Mouse (Mus musculus) heart, postnatal 0 days (tissue): ENCODE measurements around the gene Gnat1. TPM values are rescaled to one million over a fixed set of nuclear protein-coding genes. Genes with fewer than 3 reads are reported as not detected.
A peak's percentile ranks its signal among the peaks of the same experiment; 100 is the strongest.

Experiments
- ATAC-seq: fragments of 200-750 bp; cut with Nextera tagmentation; 2 replicates; pipeline ENCODE4 v1.8.0; 2017; ENCODE audit warnings: low read depth, moderate number of reproducible peaks, moderate library complexity; ENCODE audit not compliant: insufficient read depth
- DNase-seq: peaks from one replicate; pipeline ENCODE4 v3.0.0-alpha.2; 2016; ENCODE audit warnings: low spot score
- H3K27ac ChIP-seq: fragments of 300-500 bp; sonication (generic); 2 replicates; pipeline ENCODE4 v1.5.1; 2014; ENCODE audit warnings: low read depth, mild to moderate bottlenecking
- H3K27me3 ChIP-seq: fragments of 300-500 bp; sonication (generic); 2 replicates; pipeline ENCODE4 v1.6.1; 2014; ENCODE audit warnings: low read length, mixed read lengths; ENCODE audit not compliant: control insufficient read depth, insufficient read depth
- H3K36me3 ChIP-seq: fragments of 300-500 bp; sonication (generic); replicated peaks from 2 replicates; pipeline ENCODE4 v1.6.1; 2014; ENCODE audit warnings: low read length, mixed read lengths; ENCODE audit not compliant: control insufficient read depth, insufficient read depth
- H3K4me1 ChIP-seq: fragments of 300-500 bp; sonication (generic); 2 replicates; pipeline ENCODE4 v1.6.1; 2014; ENCODE audit warnings: antibody characterized with exemption; ENCODE audit not compliant: control insufficient read depth, insufficient read depth
- H3K4me2 ChIP-seq: fragments of 300-500 bp; sonication (generic); 2 replicates; pipeline ENCODE4 v1.6.1; 2014; ENCODE audit warnings: low read depth, mild to moderate bottlenecking, low read length, moderate library complexity
- H3K4me3 ChIP-seq: fragments of 300-500 bp; sonication (generic); 2 replicates; pipeline ENCODE4 v1.5.1; 2014; ENCODE audit warnings: low read depth, low read length
- H3K9ac ChIP-seq: fragments of 300-500 bp; sonication (generic); replicated peaks from 2 replicates; pipeline ENCODE4 v1.6.1; 2014; ENCODE audit warnings: low read depth, low read length, mixed read lengths
- H3K9me3 ChIP-seq: fragments of 300-500 bp; sonication (generic); replicated peaks from 2 replicates; pipeline ENCODE4 v1.6.1; 2016; ENCODE audit warnings: low read length; ENCODE audit not compliant: control insufficient read depth
- CTCF ChIP-seq: IDR thresholded peaks from 2 replicates; pipeline ENCODE4 v1.5.1; 2016; ENCODE audit warnings: antibody characterized with exemption, control low read depth, low read depth
- EP300 ChIP-seq: IDR thresholded peaks from 2 replicates; pipeline ENCODE4 v1.6.1; 2016; ENCODE audit warnings: antibody characterized with exemption, low read depth
- WGBS: fragments of 180-500 bp; shearing (Covaris S2); extraction: QIAGEN DNeasy Blood & Tissue Kit; methylation state at CpG from one replicate; pipeline ENCODE4 v1.1.7; 2014; 5-methylcytosine and 5-hydroxymethylcytosine counted together
- polyA plus RNA-seq: library from polyadenylated mRNA; unstranded; fragments of >200 nt; fragmentation: Nextera tagmentation; extraction: Ambion mirVana; gene quantifications from 2 replicates; pipeline ENCODE4 v1.2.1, GENCODE M21; 2015
- total RNA-seq: library from RNA; depleted of rRNA; stranded (reverse); fragments of >200 nt; gene quantifications from 2 replicates; pipeline ENCODE4 v1.2.3, GENCODE M21; 2014; ENCODE audit warnings: low replicate concordance

Gnat1 gene
- total and polyA plus RNA-seq, 2 experiments from 2014 or later: 0.25 TPM; not detected in 1

- peak; percentile 39 for DNase-seq
These were observed 33.9 kb downstream of the Gnat1 start for GRCm38 (mm10) chr9:107645577-107645976.

GRCm38 (mm10) chr9:107645153-107645510 lies 34.4 kb downstream of the Gnat1 start:
- Histone ChIP-seq H3K27me3 (no peaks in the 10 kb centered on the region), H3K4me3 (no peak overlapping the region), H3K4me2 (peak overlapping the region; percentile 60), H3K9ac (no peak overlapping the region), H3K4me1 (no peaks in the 10 kb centered on the region), H3K9me3 (no peaks in the 10 kb centered on the region), H3K36me3 (no peaks in the 10 kb centered on the region), H3K27ac (no peak overlapping the region)
- DNase-seq: no peak
- WGBS: 44% methylated on average over 7 of the region's 7 CpGs
- no peak for ATAC-seq
- TF ChIP-seq EP300 (no peak), CTCF (no peak)

More at GRCm38 (mm10) chr9:107645577-107645976, 33.9 kb downstream of the Gnat1 start:
- Histone ChIP-seq H3K9ac (no peak overlapping the region), H3K4me3 (no peak overlapping the region), H3K4me2 (no peak overlapping the region), H3K27me3 (no peaks in the 10 kb centered on the region), H3K9me3 (no peaks in the 10 kb centered on the region), H3K4me1 (no peaks in the 10 kb centered on the region), H3K36me3 (no peaks in the 10 kb centered on the region), H3K27ac (no peak overlapping the region)
- peak; percentile 56; the same call in 1 of the 2 replicates for ATAC-seq
- no peak for TF ChIP-seq EP300
- peak; percentile 96 for TF ChIP-seq CTCF
- WGBS: 12% methylated on average over 5 of the region's 5 CpGs

GRCm38 (mm10) chr9:107644495-107645152 lies 34.9 kb downstream of the Gnat1 start:
- Histone ChIP-seq H3K4me3 (peak overlapping the region; percentile 37), H3K4me2 (peak overlapping the region; percentile 60), H3K27me3 (no peaks in the 10 kb centered on the region), H3K9ac (peak overlapping the region; percentile 41; the same call in 1 of the 2 replicates), H3K27ac (peak overlapping the region; percentile 39; the same call in 1 of the 2 replicates), H3K4me1 (no peaks in the 10 kb centered on the region), H3K36me3 (no peaks in the 10 kb centered on the region), H3K9me3 (no peaks in the 10 kb centered on the region)
- peak; percentile 86 for ATAC-seq
- 2% methylated on average over 35 of the region's 35 CpGs for WGBS
- TF ChIP-seq EP300 (peak; percentile 65; the same call in 1 of the 2 replicates), CTCF (peak; percentile 97)
- DNase-seq: peak; percentile 89

DNA sequence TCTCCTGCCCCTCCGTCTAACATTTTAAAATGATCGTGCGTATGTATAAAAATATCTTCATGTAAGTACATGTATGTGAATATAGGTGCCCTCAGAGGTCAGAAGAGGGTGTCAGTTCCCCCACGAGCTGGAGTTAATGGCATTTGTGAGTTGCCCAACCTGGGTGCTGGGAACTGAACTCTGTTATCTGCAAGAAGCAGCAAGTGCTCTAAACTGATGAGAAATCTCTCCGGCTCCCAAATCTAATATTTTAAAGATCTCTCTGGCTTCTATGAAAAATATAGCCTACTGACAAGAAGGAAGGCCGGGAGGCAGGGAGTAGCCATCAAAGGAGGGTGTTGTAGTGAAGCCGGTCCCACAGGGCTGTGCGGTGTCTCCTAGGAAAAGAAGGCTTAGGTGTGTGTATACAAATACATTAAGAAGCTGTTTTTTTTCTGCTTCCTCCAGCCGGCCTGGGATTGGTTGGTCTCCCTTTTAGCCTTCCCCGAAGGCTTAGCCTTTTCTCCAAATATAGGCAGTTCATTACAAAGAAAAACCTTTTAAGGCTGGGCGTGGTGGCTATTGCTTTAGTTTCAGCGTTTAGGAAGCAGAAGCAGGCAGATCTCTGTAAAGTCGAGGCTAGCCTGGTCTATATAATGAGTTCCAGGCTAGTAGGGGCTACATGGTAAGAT lies 35.8 kb downstream of the Gnat1 start:
- Histone ChIP-seq H3K4me3 (no peak overlapping the region), H3K36me3 (no peaks in the 10 kb centered on the region), H3K4me2 (no peak overlapping the region), H3K9ac (no peak overlapping the region), H3K9me3 (no peaks in the 10 kb centered on the region), H3K27me3 (no peaks in the 10 kb centered on the region), H3K27ac (no peak overlapping the region), H3K4me1 (no peaks in the 10 kb centered on the region)
- ATAC-seq (no peak), DNase-seq (no peak)
- TF ChIP-seq EP300: no peak
- no peak for TF ChIP-seq CTCF
- 90% methylated on average over 13 of the region's 13 CpGs for WGBS

- Histone ChIP-seq H3K27me3 (no peaks in the 10 kb centered on the region), H3K9me3 (no peaks in the 10 kb centered on the region), H3K4me2 (no peak overlapping the region), H3K4me1 (no peaks in the 10 kb centered on the region), H3K4me3 (no peak overlapping the region), H3K36me3 (no peaks in the 10 kb centered on the region), H3K27ac (no peak overlapping the region), H3K9ac (no peak overlapping the region)
- no peak for ATAC-seq
- DNase-seq: no peak
- WGBS: 66% methylated on average over 8 of the region's 8 CpGs
- TF ChIP-seq EP300 (no peak), CTCF (no peak)
These were observed 37.8 kb downstream of the Gnat1 start for GRCm38 (mm10) chr9:107641666-107642065.
